Mouse (Mus musculus): ENCODE results near the gene 4930442H23Rik.

The 4930442H23Rik gene

DNA sequence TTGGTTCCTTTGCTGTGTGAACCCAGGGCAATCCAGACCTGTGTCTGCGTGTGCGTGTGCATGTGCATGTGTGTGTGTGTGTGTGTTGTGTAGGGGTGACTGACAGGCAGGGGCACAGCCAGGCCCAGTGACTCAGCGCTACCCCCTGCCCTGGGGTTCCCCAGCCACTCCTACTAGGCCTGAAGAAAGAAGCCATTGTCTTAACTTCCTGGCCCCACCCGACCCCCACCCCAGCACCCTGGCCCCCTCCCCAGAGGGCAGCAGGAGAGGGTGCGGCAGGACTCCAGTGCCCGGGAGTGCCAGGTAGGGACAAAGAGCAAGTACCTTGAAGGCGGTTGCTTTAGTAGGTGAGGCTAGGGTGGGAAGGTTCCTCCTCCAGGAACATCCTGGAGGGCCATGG is 37.9 kb downstream of the 4930442H23Rik start:
- no peak for DNase-seq (ENCODE audit: extremely low spot score, low spot score)

GRCm38 (mm10) chr10:81145307-81145706 is 38.3 kb downstream of the 4930442H23Rik start:
- DNase-seq (ENCODE audit: extremely low spot score, low spot score) = no peak

GRCm38 (mm10) chr10:81144667-81145066 is 39.0 kb downstream of the 4930442H23Rik start:
- no peak for DNase-seq (ENCODE audit: extremely low spot score, low spot score)

GRCm38 (mm10) chr10:81143845-81144437 is 39.7 kb downstream of the 4930442H23Rik start:
- no peak for DNase-seq (ENCODE audit: extremely low spot score, low spot score)

DNA sequence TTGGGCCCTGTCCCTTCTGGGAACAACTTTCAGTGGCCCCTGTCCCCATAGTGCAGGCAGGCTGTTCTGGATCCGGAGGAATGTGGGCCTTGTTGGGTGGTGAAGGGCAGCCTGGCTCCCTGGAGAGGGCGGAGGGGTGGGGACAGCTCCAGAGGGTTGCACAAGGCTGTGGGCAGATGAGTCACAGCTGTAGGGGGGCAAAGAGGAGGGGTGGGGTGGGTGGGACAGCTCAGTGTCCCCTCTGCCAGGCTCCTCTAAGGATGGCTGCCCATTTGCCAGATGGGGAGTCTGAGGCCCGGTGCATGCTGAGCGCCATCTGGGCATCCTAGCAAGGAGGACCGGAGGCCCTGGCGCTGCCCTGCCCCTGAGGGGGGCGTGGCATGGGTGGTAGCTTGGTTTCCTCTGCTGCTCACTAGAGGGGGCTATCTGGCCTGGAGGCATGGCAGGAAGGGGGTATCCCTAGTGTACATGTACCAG is 40.5 kb downstream of the 4930442H23Rik start:
- DNase-seq (ENCODE audit: extremely low spot score, low spot score) = no peak

GRCm38 (mm10) chr10:81142551-81142981 is 41.1 kb downstream of the 4930442H23Rik start:
- no peak for DNase-seq (ENCODE audit: extremely low spot score, low spot score)

GRCm38 (mm10) chr10:81141455-81142210 is 42.0 kb downstream of the 4930442H23Rik start:
- no peak for DNase-seq (ENCODE audit: extremely low spot score, low spot score)

- no peak for DNase-seq (ENCODE audit: extremely low spot score, low spot score)
Observed at GRCm38 (mm10) chr10:81140717-81141454, 42.8 kb downstream of the 4930442H23Rik start.

GRCm38 (mm10) chr10:81140005-81140404 is 43.6 kb downstream of the 4930442H23Rik start:
- DNase-seq (ENCODE audit: extremely low spot score, low spot score) = no peak

- no peak for DNase-seq (ENCODE audit: extremely low spot score, low spot score)
Observed at GRCm38 (mm10) chr10:81139529-81139846, 44.2 kb downstream of the 4930442H23Rik start.

- DNase-seq (ENCODE audit: extremely low spot score, low spot score) = no peak
Observed at GRCm38 (mm10) chr10:81138821-81139528, 44.7 kb downstream of the 4930442H23Rik start.

GRCm38 (mm10) chr10:81138131-81138782 is 45.4 kb downstream of the 4930442H23Rik start:
- peak; percentile 45 for DNase-seq (ENCODE audit: extremely low spot score, low spot score)

DNA sequence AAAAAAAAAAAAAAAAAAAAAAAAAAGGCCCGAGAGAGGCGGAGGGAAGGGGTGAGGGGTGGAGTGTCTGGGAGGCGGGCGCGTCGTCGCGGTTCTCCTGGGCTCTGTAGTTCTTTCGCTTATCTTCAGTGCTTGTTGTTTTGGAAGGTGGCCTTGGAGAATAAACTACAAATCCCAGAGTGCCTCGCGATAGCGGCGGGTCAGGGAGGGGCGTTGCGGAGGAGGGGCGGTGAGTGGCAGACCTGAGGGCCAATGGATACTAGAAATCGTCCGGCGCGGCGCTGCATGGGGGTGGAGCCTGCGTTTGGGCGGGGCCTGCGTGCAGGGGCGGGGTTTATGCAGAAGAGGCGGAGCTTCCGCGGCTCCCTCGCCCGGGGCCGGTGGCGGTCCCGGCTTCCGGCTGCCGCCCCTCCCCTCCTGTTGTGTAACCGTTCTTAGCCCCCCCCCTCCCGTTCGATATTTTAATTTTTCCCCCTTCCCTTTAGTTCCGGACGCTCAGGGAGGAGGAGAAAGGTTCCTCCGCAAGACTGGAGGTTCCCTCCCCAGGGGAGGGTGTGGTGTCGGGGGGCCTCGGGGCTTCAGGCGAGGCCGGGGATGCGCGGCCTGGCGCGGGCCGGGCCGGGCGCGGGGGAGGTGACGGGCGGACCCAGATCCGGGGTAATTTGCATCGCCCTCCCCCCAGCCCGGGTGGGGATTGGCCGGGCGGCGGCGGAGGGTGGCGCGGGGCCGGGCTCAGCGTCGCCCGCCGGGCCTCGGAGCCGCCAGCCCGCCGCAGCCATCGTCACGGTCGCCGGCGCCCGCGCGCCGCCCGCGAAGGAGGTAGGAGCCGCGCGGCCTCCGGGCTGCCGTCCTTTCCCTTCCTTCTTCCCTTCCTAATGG is 46.2 kb downstream of the 4930442H23Rik start:
- DNase-seq (ENCODE audit: extremely low spot score, low spot score) = peak; percentile 100

- DNase-seq (ENCODE audit: extremely low spot score, low spot score) = peak; percentile 87
Observed at GRCm38 (mm10) chr10:81136706-81137231, 46.9 kb downstream of the 4930442H23Rik start.

- DNase-seq (ENCODE audit: extremely low spot score, low spot score) = peak; percentile 73
Observed at GRCm38 (mm10) chr10:81135831-81136705, 47.6 kb downstream of the 4930442H23Rik start.

DNA sequence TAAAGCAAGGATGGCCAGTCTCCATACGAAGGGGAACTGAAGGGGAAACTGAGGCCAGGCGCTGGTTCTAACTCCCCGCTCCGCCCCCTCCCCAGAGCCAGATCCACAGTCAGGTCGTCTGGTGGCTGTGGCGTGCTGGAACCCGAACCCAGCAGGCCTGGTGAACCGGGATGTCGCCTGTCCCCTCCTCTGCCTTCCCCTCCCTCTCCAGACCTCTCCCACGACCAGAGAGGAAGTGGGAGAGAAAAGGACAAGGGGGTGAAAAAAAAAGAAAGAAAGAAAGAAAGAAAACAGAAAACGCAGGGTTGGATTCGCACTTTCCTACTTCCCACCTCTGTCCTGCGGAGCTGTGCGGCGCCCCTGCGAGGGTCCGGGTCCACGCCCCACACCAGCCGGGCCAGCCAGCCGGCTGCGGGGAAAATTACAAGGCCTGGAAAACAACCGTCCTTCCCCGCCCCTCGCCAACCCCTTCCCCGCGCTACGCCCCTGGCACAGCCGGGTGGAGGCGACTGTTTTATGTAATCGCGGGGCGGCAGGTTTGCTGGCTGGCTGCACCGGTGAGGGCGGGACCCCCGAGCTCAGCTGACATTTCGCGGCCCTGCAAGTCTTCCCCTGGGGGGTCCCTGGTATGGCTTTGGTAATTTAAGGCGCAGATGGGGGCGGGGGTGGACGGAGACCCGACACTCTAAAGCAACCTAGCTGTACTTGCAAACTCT is 48.5 kb downstream of the 4930442H23Rik start, which contains the start of gene Zbtb7a:
Gene Zbtb7a, plus strand, starts transcription at position 255 of the 716 bp plus-strand sequence.
- DNase-seq (ENCODE audit: extremely low spot score, low spot score) = peak; percentile 53

DNA sequence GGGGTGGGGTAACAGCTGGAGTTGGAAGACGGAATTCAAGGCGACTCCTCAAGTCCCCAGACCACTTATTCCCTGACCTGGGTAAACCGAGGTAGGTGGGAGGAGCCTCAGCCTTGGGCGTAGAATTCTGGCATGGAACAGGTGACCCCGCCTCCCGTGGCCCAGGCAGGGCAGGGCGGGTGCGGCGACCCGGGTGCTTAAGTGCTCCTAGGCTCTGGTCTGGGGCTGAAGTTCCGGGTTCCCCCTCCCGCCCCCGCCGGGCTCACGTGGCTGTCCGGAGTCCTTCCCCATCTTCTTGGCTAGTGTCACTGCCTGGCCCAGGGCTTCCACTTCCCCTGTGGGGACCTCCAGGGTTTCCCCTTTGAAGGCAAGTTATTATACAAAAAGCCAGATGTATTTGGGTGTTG is 49.5 kb downstream of the 4930442H23Rik start:
- no peak for DNase-seq (ENCODE audit: extremely low spot score, low spot score)
